Mouse (Mus musculus) G1E (cell line): ENCODE results near the gene Fndc3a.

Experiments
- CTCF ChIP-seq: IDR thresholded peaks from 2 replicates; pipeline ENCODE4 v1.5.1; 2012; ENCODE audit warnings: low read depth, low read length, inconsistent platforms, mixed read lengths
- GATA1 ChIP-seq: IDR thresholded peaks from 2 replicates; pipeline ENCODE4 v1.6.1; 2012; ENCODE audit warnings: borderline replicate concordance, low read length, inconsistent platforms, mixed read lengths
- GATA2 ChIP-seq: IDR thresholded peaks from 2 replicates; pipeline ENCODE4 v1.6.1; 2012; ENCODE audit warnings: low read depth, low read length, inconsistent platforms, borderline replicate concordance
- POLR2AphosphoS5 ChIP-seq: IDR thresholded peaks from 2 replicates; pipeline ENCODE4 v1.6.1; 2012; ENCODE audit warnings: low read depth, low read length, inconsistent platforms; ENCODE audit not compliant: insufficient replicate concordance
- TAL1 ChIP-seq: conservative IDR thresholded peaks from 2 replicates; pipeline ENCODE4 v1.6.1; 2012; ENCODE audit warnings: low read depth, low read length, inconsistent platforms, mixed read lengths

GRCm38 (mm10) chr14:72740336-72740735 lies 30.5 kb upstream of the Fndc3a start:
- TF ChIP-seq CTCF (no peak), POLR2AphosphoS5 (no peak), GATA1 (no peak), GATA2 (no peak), TAL1 (no peak)
